Mouse (Mus musculus) adrenal gland, postnatal 36 days (tissue): ENCODE data around the gene Havcr2. TPM values are rescaled to one million over a fixed set of nuclear protein-coding genes. Genes with fewer than 3 reads are reported as not detected.
"Not testable (repeated sequence)": the region's sequence is repeated elsewhere in the genome, so short reads cannot be mapped to it uniquely, and the experiment has no call there.

Experiments used
- DNase-seq, 2 experiments: peaks; one replicate each; pipeline ENCODE4 v3.0.0; 2021; ENCODE audit warnings: mixed read lengths in 1 of 2
- long read RNA-seq, 2 experiments: library from polyadenylated mRNA; stranded (forward); transcript quantifications; one replicate each; pipeline ENCODE4 v2.0.0; 2021; ENCODE audit warnings: borderline sequencing depth in 2 of 2
- total RNA-seq, 2 experiments: library from RNA; stranded (reverse); gene quantifications; 2 replicates each; pipeline ENCODE4 v1.2.3; 2021

The Havcr2 gene
- total RNA-seq = 1 to 10 TPM; 1.7 to 1.9 TPM
- long read RNA-seq, experiment 1, partial matches to known transcripts = 1 of 5 reads
- long read RNA-seq, experiment 1, other reads (novel, unspliced or antisense) = 1 of 5 reads
- long read RNA-seq, experiment 2, partial matches to known transcripts = 0 of 2 reads
- long read RNA-seq, experiment 2, other reads (novel, unspliced or antisense) = 1 of 2 reads

DNA sequence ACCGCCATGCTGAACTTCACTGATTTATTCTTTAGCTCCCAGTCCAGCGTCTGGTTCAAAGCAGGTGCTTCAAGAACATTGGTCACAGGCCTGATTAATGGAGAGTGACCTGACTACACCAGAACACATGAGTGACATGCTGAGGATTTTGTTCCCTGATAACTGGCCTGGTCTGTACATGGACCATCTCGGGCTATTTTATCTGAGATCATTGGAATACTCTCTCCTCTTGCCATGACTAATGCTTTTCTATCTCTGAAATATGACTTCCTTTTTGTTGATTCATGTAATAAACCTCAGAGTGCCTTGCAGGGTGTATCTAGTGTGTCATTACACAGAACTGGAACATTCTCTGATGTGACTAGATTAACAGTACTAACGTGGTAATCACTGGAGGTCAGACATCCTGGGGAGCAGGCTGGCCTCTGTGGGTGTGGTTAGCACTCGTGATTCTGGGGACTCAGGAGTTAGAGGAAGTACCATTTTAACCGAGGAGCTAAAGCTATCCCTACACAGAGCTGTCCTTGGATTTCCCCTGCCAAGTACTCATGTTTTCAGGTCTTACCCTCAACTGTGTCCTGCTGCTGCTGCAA is at the start of gene Havcr2:
Havcr2 (plus strand) TSS at position 483 of the 593 bp plus-strand sequence.
- DNase-seq = peak in 1 of 2 experiments; percentile 12

- DNase-seq = no peak
These were observed 49.7 kb upstream of the Havcr2 start for GRCm38 (mm10) chr11:46404986-46405385.

DNA sequence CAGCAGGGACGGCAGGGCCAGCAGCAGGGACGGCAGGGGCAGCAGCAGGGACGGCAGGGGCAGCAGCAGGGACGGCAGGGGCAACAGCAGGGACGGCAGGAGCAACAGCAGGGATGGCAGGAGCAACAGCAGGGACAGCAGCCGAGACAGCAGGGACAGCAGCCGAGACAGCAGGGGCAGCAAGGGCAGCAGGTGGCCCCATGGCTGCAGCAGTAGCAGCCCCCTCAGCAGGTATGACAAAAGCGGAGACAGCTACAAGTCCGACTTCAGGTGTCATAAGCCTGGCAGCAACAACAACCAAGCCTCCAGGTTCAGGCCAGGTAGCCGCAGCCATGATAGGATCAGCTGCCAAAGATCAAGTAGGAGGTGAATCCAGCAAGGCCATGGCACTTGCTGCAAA is 48.0 kb upstream of the Havcr2 start:
- no peak for DNase-seq

GRCm38 (mm10) chr11:46410018-46410563 is 44.6 kb upstream of the Havcr2 start:
- no peak for DNase-seq

DNA sequence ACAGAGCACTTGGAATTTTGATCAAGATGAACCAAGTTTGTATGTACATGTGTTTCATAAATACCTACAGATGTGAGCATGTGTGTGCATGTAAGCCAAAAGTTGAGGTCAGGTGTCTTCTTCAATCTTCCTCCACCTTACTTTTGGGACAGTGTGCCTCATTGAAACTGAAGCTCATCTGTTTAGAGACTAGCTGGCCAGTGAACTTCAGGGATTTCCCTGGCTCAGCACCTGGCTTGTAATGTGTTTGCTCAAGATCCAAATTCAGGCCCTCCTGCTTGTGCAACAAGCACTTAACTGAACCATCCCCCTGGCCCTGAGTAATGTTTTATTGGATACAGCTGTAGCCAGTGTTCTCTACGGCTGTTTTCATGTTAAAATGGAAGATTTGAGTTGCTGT is 36.3 kb upstream of the Havcr2 start:
- no peak for DNase-seq

GRCm38 (mm10) chr11:46418860-46419259 is 35.9 kb upstream of the Havcr2 start:
- no peak for DNase-seq

DNA sequence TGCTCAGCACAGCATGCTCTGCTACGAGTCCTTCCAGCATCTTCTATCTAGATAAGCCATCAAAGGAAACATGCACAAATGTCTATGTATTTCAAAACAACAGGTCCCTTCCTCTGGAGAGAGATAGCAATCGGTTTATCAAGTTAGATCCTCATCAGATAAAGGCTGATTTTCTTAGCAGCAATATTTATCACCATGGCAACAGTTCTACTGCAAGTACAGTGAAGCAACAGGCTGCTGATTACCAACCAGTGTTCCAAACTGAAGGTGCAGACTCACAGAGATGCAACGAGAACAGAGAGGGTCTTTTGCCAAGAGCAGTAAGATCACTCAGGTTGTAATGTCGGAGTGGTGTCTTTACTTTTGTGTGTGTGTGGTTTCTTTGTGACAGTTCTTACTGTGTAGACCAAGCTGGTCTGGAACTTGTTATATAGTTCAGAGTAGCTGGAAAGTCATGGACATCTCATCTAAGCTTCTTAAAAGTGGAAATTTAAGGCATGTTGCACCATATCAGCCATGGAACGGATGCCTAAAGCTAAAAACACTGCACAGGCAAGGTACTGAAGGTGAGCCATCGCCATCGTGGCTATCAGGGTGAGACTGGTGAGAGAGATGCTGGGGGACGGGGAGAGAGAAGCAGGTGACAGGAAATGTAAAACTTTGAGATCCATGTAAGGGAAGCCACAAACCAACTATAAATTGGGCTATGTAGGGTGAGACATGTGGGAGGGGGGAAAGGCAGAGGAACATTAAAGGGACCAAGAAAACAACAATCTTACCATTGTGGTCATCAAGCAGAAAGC is 33.4 kb upstream of the Havcr2 start:
- DNase-seq = no peak

DNA sequence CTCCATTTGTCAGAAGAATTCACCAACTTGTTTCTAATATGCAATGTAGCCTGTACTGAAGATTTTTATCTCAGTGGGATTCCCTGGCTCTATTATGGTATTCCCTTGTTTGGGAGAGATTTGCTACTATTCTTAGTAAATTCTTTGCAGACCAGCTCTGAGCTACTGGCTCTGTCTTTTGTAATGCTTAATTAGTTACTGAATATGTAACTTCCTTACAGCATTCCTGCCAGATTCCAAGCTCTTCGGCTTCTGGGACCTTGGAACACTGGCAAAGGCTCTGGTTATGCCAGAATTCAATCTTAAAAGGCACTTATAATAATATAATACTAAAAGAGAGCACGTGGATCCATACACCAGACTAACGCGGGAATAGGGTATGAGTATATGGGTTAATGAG is 26.6 kb upstream of the Havcr2 start:
- not testable (repeated sequence) for DNase-seq

GRCm38 (mm10) chr11:46430123-46430522 is 24.6 kb upstream of the Havcr2 start:
- DNase-seq = no peak

DNA sequence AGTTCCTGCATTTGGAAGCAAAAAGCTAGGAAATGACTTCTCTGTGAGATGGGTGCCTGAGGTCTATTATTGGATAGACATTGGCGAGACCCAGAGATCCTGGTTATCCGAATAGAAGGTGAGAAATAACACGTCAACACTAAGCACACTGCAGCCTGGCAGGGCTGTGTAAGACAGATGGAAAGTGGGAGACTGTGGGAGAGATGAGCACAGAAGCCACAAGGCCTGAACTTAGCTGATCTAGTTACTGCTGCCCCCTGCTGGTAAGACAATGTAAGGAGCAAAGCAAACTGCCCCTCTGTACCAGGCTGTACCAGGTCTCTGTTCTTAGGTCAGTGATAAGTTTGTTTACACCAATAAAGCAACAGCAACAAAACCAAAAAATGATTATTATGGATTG is 23.6 kb upstream of the Havcr2 start:
- peak; percentile 73 to 86 for DNase-seq

DNA sequence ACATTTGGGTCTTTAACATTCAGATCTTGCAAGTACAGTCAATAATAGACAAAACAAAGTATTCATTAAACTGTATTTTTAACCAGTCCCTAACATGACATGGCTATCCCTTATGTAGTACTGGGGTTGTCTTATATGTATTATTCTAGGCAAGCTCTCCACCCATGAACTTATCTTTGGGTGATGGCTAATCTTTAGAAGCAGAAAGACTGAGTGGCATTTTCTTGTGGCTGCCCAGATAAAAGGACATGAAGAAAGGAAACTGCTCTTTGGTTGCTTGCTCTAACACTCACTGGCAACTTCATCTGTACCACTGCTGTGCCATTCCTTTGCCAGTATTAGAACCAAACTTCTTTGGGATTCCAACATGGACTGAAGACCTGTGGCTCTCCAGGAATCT is 19.4 kb upstream of the Havcr2 start:
- DNase-seq = no peak

- DNase-seq = peak; percentile 94 to 95
These were observed 17.8 kb upstream of the Havcr2 start, which contains the start of gene Med7 for GRCm38 (mm10) chr11:46436760-46437458. TSS of gene Med7 (plus strand) at chr11:46436925.

DNA sequence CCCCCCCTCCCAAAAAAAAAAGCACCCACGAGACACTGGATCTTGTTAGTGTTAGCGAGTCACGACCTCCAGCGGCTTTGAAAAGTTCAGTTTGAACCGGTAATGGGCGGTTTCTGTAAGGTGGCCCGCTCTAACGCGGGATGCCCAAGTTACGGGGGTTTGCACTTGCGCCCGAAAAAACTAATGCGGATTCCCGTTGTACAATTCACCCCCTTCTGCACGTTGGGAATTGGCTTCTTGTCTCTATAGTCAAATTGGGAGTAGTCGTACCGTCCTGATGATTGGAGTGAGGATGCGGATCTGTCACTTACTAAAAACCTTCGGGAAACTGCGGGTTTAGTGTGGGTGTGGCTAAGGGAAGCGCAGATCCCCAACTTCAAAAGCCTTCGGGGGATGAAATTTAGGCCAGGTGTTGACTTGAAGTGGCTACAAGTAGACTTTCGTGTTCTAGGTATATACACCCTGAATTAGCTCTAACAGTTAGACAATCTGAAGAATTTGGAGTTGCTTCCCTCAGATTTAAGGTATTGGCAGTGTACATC is 17.2 kb upstream of the Havcr2 start:
- DNase-seq = peak in 1 of 2 experiments; percentile 11

GRCm38 (mm10) chr11:46439005-46439543 is 15.7 kb upstream of the Havcr2 start:
- no peak for DNase-seq

DNA sequence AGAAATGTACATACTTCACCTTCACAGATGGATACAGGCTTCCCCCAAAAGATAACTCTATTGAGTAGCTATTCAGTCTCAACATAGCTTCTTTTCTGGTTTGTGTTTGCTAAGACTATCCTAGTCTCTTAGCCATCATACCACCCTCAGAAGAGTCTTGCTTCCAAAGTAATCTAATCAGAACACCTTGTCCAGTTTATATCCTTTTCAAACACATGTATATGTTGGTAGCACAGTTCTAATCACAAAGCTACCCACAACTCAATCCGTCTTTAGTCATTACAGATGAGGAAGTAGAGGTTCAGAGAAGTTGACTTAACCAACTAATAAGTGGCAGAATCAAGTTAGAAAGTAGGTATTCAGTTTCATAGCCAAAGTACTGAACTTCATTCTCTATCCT is 13.0 kb upstream of the Havcr2 start:
- no peak for DNase-seq

DNA sequence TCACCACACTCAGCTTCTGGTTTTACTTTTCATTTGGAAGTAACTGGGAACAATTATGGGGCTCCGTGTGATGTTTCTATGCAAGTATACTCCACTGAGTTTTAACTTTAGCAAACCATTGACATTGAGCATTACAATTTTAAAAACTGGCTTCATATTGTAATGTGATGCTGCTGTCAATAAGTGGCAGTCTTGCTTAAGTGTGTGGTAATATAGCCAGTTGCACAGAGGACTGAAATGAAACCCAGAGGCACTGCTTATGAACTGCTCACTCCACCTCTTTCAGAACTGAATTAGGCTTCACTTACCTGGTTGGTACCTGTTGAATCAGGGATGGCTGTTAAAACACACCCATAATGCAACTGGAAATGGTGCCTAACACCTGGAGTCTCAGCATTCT is 11.6 kb upstream of the Havcr2 start:
- no peak for DNase-seq

- DNase-seq = no peak
These were observed 10.8 kb upstream of the Havcr2 start for GRCm38 (mm10) chr11:46443979-46444378.

DNA sequence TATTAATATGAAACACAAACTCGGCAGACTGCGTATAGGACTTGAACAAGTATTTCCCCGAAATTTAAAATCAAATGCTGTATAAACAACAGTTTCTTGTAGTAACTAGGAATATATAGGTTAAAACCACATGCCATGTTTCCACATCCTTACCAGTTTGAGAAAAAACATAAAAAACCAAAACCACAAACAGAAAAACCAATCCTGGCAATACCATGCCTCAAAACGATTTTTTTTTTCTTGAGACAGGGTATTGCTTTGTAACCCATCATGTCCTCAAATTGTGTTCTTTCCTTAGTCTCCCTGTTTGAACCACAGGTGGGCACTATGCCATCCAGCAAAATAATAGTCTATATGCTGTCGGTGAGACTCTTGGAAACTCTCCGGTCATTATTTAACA is 8.6 kb upstream of the Havcr2 start:
- no peak for DNase-seq

- DNase-seq = no peak
These were observed 6.9 kb upstream of the Havcr2 start for GRCm38 (mm10) chr11:46447644-46448484.

DNA sequence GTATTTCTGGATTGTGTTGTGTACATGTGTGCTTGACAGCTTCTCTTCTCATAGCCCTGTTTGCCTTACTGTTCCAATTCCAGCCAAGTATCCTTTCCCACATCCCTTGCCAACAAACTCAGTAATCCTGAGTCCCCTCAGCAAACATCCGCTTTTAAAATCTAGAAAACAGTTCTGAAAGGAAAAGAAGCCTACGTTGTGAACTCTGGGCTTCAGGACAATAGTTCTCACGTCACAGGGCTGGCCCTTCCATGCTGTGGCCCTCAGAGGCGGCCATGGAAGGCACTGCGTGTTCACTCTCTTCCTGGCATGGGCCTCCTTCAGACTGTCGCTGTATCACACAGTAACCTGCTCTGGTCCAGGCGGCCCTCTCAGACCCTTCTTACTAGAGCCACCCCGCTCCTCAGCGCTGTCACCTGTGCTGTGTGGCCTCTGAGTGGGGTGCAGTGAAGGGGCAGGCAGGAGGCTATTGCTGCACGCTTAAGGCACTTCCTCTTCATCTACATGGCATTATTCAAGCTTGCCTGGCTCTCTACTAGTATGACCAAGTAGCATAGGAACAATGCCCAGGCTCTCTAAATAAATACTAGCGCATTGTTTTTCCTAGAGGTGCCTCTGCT is 5.2 kb upstream of the Havcr2 start:
- DNase-seq = no peak
